Mouse (Mus musculus): ENCODE measurements around the gene 4930590J08Rik.

DNA sequence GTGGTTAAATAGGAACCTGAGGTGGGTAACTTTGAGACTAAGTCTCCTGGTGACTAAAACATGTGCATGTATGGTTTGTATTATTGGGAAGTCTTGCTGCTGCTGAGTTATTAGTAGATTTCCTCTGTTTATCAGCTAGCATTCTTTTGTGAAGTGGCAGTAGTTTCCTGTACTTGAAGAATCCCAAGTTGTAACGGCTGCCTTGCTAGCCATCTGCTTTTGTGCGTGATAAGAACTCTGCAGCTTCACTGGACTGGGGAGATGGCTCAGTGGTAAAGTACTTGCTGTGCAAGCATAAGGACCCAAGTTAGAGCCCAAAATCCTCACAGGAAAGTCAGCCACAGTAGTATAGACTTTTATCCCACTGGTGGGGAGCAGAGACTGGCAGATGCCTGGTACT lies 18.8 kb upstream of the 4930590J08Rik start:
- TF ChIP-seq POLR2A (IDR thresholded peaks at IDR 0.05; ENCODE audit: extremely low read depth, insufficient read depth, low read length) (no peak), CTCF (IDR thresholded peaks at IDR 0.05; ENCODE audit: low read depth, low read length) (no peak)
